Mouse (Mus musculus): ENCODE results near the gene Shisal1.

GRCm38 (mm10) chr15:84385995-84386565 lies 60.8 kb downstream of the Shisal1 start:
- TF ChIP-seq ETS1 (conservative IDR thresholded peaks at IDR 0.05; ENCODE audit: low read depth, low read length) (no peak), JUND (conservative IDR thresholded peaks at IDR 0.05; ENCODE audit: low read depth, low read length) (no peak), ZC3H11A (IDR thresholded peaks at IDR 0.05; ENCODE audit: low read depth, low read length) (no peak)
